Mouse (Mus musculus) spleen, adult 2 months (tissue): Measurements from ENCODE around the gene C1rl.

Experiments used
- CTCF ChIP-seq: fragments of 200-500 bp; IDR thresholded peaks from 2 replicates; pipeline ENCODE4 v1.5.1; 2011; ENCODE audit warnings: mild to moderate bottlenecking, inconsistent platforms; ENCODE audit not compliant: insufficient read depth, insufficient read length, insufficient replicate concordance; ENCODE audit errors: extremely low read depth
- POLR2A ChIP-seq: fragments of 200-500 bp; IDR thresholded peaks from 2 replicates; pipeline ENCODE4 v1.6.1; 2011; ENCODE audit warnings: low read depth, low read length, inconsistent platforms

DNA sequence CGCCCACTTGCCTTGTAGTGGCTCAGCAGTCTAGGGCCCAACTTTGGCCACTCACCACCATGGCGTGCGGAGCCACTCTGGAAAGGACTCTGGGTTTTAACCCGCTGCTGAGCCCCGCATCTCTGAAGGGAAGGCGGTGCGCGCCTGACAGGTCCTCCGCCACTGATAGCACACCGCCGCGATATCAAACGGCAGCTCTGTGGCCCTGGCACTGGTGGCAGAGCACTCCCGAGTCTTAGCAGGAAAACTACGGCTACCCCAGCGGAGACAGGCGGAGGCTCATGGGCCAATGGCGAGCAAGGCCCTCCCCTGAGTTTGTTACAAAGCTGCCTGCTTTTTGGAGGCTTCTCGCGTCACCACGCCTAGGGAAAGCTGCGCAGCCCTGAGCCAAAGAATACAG is 59.9 kb downstream of the C1rl start:
- no peak for TF ChIP-seq CTCF
- no peak for TF ChIP-seq POLR2A
